Mouse (Mus musculus) spleen, postnatal 10 days (tissue): ENCODE results near the gene Smbd1.

Source experiments
- DNase-seq, 2 experiments: peaks; one replicate each; pipeline ENCODE4 v3.0.0; 2021 to 2022; ENCODE audit warnings: low spot score in 2 of 2

The Smbd1 gene

DNA sequence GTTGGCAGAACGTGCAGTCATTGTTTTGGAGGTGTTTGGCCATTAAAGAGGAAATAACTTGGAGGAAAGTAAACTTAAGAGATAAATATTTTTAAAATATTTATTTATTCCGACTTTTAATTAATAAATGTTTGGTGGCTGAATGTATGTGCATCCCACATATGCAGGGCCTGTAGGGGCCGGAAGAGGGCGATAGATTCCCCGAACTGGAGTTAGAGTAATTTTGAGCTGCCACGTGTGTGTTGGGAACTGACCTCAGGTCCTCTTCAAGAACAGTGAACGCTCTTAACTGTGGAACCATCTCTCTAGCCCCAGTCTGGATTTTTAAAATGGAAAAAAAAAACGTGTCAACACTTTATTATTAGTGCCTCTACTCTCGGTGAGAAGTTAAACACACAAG is 3.1 kb upstream of the Smbd1 start:
- DNase-seq = peak in 1 of 2 experiments; percentile 30

DNA sequence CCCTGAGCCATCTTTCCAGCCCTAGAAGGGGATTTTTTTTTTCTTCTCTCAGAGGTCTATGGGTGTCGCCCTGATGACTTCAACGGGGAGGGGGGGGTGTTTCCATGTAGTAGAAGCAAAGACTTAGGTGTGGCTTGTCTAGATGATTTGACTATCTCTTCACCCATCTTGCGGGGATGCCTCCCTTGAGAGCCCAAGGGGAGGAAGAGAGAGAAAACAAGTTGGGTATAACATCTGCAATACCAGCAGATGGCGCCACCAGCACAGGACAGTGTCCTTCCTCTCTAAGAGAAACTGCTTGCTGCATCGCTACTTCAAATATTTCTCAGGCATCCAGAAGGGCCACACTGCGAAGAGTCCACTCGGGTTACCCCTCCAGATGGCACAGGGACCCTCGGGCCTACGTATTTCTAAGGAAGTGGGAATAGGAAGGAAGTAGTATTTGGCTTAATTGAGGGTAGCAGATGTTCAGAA is 2.6 kb upstream of the Smbd1 start:
- DNase-seq = peak; percentile 73 to 93

DNA sequence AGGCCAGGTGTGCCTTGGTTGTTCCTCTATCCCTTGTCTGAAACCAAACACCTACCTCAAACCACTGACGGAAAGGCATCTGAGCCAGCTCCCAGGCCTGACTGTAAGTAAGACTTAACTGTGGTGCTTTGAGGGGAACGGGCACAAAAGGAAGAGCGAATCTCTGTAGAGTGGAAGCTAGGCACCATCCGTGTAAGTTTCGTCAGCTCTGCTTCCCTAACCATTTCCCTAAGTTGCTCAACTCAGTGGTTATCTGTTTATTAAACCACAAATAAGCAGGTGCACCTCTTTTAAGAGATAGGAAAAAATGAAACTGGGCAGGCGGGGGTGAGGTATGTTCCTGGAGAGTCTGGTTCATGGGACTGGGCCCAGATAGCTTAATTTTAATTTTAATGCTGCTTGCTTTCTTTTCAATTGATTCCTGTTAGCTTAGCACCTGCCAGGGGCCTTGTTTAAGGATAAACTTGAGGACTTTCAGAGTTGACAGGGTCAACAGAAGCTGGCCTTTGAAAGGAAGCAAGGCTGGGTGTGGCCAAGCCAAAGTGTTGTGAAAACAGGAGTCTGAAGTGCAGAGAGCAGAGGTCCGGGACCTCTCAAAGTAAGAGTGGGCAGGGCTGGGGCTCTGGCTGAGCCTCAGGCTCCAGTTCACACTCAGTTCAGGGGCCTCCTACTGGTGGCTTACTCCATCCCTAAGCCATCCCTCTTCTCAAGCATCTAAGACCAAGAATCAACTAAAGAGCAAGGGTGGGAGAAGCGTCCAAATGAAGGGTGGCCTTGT is 2.7 kb downstream of the Smbd1 start:
- DNase-seq = no peak

DNA sequence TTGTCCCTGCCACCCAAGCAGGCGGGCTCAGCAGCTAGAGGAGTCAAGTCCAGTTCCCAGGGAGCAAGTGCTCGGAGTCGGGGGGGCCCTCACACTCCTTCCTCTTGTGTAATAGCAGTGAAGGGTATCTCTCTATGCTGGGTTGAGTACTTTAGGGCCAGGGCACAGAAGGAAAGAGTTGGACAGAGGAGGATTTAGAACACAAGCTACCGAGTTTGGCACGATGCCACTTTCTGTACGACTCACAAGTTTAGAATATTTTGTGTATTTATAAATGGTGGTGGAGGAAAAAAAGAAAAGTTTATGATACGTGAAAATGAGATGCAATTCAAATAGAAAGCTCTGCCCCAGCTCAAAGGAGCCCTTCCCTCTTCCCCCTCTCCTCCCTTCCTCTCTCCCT is 5.1 kb downstream of the Smbd1 start:
- DNase-seq = no peak

DNA sequence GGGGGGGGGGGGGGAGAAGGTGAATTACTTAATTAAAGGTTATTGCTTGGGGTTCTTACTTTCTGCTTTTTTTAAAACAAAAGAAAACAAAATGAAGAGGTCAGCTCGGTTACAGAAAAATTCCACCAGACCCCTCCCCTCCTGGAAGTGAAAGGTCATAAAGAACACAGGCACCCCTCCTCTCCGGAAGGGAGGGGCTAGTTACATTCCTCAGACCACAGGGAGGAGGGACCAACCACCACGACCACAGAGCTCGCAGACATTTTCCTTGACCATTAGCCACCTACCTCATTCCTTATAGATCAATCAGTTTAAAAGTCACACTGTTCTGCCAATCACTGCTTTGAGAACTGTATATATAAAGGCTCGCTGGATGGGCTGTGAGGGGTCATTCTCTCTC is 6.4 kb downstream of the Smbd1 start:
- no peak for DNase-seq

DNA sequence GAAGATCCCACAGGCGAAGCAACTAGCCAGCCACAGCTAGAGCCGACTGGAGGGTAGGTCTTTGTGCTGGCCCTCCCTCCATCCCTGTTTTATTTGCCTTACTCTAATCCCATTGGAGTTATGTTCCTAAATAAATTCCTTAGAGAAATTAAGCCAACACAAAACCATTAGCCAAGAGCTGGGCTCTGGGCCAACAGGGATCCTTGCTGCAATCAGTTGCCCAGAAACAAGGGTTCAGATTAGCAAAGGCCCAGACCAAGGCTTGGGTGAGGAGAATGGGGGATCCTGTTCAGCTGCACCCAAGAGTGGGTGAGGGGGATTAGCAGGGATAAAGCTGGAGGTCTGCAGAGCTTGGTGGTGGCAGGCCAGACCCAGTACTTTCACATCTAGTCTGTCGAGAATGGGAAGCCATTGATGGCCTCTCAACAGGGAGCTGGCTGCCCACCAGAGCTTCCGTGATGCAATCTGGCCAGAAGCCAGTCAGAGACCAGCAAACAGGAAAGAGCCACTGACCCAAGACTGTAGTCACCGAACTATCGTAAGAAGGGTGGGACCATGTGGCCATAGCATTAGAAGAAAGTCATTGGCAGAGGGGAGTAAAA is 6.9 kb downstream of the Smbd1 start:
- no peak for DNase-seq

DNA sequence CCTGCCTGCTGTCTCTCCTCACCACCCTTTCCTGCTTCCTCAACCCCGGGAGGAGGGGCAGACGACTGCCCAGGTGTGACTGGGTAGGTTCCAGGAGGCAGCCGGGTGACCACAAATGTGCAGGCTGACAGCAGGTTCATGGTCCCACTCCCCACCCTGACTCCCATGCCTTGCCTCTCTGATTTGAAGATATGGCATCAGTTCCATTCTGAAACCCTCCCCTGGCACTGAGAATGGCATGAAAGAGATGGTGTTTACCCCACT is 12.9 kb downstream of the Smbd1 start, which contains the start of gene Muc20:
Gene Muc20, minus strand, starts transcription at position 10 of the 264 bp plus-strand sequence.
- DNase-seq = no peak

DNA sequence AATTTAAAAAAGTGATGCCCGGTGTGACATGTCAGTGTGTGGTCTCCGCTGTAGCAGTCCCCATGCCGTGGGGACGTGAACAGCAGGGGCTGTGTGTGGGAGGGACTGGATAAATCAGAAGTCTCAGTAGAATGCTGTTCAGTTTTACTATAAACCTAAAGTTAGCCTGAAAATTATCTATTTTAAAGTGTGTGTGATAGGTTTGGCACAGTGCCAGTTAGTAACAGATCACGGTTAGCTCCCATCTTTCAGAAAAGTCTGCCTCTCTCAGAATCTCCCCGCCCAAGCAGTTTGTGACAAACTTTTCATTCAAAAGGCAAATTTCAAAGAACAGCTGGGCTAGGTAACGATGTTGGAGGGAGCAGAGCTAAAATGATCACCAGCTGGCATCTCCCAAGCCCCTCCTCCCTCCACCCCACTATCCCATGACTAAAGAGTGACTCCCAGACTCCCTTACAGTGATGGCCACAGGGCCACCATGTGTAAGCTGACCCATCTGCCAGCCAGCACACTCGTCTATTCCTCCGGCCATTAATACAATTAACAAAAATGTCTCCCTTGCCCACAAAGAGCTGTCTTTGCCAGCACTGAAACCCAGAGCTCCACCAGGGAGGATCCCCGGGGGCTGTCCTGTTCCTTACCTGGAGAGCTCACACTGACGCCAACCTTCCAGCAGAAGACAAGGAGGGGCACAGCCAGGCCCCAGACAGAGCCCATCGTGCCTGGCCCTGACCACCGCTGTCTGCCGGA is 13.4 kb downstream of the Smbd1 start:
- DNase-seq = no peak

DNA sequence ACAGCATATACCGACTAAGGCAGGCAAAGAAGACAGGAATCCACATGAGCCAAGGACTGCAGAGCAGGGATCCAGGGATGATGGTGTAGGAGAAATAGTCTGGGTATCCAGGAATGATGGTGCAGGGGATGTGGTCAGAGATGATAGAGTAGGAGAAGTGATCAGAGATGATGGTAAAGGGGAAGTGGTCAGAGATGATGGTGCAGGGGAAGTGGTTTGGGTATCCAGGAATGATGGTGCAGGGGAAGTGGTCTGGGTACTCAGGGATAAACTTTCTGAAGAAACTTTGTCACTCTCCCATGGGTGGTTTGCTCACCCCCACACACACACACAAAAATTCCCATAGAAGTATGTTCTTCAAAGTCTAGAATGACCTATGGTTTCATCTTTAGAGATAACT is 15.1 kb downstream of the Smbd1 start:
- no peak for DNase-seq

DNA sequence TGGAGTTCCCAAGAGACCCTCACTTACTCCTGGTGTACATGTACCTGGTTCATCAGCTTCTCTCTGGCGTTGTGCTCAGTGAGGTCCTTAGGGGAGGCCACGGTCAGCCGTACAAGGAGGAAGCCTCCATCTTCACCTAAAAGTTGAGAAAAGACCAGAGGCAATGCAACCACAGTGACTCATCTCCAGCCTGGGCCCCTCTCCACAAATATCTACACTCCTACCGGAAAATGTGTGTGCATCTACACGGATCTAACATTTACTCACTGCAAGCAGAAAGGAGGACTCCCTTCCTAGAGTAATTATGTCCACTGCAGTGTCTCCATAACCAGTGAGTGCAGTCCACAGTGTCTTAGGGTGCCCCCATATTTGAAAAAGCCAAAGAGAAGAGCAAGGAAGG is 20.2 kb downstream of the Smbd1 start:
- DNase-seq = no peak

DNA sequence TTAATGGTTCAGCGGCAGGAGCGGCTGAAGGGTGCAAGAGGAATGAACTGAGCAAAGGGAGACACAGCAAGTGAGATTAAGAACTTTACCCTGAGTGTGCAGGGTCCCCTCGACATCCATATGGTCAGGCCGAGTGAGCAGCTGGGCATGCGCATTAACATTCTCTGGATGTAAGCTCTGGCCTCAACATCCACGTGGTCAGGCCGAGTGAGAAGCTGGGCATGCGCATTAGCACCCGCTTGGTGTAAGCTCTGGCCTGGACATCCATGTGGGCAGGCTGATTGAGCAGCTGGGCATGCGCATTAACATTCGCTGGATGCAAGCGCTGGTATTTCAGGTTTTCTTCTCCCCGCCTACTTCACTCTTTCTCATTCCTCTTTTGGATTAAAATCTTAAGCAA is 25.4 kb downstream of the Smbd1 start:
- no peak for DNase-seq

DNA sequence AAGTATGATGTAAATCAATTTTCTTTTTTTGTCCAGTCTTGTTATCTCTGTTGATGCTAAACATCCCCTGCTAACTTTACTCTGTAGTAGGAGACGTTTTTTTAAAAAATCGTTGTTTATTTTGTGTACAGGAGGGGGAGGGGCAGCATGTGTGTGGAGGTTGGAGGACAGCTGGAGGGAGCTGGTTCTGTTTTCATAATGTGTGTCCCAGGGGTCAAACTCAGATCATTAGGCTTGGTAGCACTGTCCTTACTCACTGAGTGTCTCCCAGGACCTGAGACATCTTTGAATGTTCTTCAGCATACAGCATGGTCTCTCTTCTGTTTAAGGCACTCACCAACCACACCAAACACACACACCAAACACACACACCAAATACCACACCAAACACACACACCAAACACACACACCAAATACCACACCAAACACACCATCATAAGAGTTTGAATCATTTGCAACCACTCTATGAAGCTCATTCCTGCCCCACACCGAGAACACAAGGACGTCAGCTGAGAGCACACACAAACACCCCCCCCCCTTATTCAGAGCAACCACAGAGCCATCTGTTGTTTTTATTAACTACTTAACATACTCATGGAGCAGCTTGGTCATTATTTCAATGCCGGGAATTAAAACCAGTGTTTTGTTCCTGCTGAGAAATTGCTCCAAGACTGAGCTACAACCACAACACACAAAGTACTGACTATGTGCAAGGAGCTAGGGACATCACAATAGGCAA is 26.8 kb downstream of the Smbd1 start:
- no peak for DNase-seq

DNA sequence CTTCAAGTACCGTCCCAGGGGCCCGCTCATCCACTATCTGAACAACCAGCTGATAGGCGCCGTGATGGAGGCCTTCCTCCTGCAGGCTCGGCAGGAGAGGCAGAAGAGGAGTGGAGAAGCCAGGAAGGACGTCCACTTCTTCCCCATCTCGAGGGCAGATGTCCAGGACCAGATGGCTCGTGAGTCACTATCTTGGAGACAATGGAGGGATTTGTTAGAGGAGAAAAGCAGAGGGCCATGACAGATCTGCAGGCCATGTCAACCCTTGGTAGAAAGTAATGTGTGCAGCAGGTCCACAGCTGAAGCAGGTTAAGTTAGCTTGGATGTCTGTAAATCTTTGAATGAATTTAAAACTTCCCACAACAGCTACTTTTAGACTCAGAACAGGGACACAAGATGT is 31.3 kb downstream of the Smbd1 start:
- no peak for DNase-seq

DNA sequence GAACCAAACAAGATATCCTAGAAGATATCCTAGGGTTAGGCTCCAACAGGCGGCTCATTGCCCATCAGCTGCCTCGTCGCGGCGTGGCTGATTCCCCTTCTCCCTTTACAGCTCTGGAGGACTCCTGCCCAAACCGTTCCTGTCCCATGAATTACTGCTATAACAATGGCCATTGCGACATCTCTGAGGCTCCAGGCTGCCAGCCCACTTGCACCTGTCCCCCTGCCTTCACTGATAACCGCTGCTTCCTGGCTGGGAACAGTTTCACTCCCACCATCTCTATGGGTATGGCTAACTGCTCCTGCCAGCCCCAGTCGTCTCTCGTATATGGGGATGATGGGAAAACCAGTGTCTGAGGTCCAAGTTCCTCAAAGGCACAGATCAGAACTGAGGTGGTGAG is 33.6 kb downstream of the Smbd1 start:
- DNase-seq = no peak

DNA sequence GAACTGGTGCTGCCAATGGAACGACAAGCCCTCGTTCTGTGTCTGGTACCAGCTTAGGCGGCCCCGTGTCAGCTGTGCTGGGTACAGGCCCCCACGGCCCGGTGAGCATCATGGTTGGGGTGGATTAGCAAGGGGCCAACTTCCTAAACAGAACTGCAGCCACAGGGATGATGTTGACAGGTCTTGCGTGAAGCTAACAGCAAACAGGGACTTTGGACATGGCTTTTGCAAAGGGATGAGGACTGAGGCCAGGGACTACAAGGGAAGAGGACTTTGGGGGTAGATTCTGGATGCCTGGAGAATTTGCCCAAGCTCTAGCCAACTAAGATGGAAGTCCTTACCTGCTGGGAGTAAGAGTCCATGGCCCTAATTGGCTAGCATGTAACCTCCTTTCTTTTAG is 43.4 kb downstream of the Smbd1 start:
- no peak for DNase-seq

DNA sequence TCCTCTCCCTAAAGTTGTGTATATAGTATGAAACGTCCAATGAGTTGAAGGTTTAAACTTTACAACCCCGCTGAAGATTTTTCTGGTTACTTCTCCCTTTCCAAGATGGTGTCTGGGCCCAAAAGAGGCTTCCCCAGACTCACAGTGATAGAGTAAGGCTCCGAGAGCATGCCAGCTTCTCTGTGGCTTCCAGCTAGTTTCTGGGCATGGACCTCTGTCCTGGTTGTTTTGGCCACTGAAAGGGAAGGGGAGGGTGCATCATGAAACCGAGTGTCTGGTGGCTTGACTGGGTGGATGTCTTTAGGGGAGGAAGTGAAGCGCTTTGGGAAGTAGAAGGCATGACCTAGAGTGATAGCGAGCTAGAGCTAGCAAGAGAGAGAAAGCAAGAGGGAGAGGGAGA is 45.3 kb downstream of the Smbd1 start:
- no peak for DNase-seq

DNA sequence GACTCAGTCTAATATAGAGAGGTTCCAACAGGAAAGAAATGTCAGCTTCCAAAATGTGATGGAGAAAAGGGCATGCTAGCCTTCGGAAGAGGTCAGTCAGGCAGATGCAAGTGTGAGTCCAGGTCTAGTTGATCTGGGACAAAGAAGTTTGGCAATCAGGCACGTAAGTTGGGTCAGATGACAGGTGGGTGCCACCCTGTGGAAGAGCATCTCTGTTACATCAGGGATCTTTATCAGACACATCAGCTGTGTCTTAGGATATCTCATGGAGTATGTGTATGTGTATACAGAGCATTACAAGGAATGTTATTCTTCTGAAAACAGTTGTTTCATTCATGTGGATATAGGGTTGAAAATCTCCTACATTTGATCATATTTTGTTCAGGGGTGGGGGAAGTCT is 45.7 kb downstream of the Smbd1 start:
- DNase-seq = no peak
